Mouse (Mus musculus): ENCODE data around the gene Gm26620.

DNA sequence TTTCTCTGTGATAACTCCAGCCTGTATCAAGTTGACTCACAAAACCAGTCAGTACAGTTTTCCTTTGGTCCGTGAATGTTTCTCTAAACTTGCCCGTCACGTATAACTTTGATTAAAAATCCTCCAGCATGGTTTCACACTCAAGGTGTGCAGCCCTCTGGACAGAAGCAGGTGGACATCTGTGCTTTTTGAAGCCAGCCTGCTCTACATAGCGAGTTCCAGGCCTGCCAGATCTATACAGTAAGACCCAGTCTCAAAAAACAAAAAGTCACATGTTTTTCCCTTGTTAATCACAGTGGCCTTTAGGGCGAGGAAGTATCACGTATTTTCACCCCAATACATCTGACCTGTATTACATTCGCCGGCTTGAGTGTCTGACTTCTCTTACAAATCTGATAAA, 475 bp upstream of the Gm26620 start:
- TF ChIP-seq CTCF (IDR thresholded peaks at IDR 0.05; ENCODE audit: low read depth) (no peak), EP300 (optimal IDR thresholded peaks at IDR 0.05) (no peak)
